12 mouse cellular contexts compared by ENCODE assay signal in the genomic region with DNA sequence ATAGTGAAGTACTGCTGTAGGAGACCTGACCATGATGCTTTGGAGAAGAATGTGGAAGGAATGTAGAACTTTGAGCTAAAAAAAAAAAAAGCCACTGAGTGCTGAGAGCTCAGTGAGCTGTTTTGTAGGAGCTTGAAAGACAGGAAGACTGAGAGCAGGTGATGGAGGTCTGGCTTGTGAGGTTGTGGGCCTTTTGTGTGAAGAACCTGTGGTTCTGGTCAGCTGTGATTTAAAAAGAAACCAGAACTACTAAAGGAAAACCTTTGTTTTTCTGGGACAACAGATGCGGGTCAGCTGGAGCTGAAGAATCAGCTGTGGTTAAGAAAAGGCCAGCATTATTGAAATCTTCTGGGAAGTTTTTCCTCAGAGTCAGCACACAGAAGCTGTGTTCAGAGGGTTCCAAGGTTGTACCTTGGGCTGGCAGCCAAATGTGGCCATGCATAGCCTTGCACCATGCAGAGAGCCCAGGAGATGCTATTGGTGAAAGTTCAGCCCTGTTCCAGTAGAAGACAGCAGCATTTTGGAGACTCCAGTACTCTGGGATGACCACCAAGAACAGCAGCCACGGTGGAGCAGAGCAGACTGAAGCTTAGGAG. TPM values are rescaled to one million over a fixed set of nuclear protein-coding genes. Genes with fewer than 3 reads are reported as not detected.
DNase-seq lines count a peak whose midpoint lies in the region.
"Had no signal": no experiment of that assay in that cellular context is flagged by ENCODE, and none has a peak within 500 bp of the region (broad histone marks: within the 10 kb centered on the region; RNA-seq: fewer than 3 reads in every experiment).

No protein-coding gene starts in this region.

- peak; percentile 44 to 53 for DNase-seq in cerebellum, adult 18-20 months
- DNase-seq in cerebellum, adult 8-10 months = no peak
- DNase-seq in ovary, adult 18-20 months (ENCODE audit: low spot score) = peak; percentile 68
- DNase-seq in ovary, postnatal 10 days (ENCODE audit: low spot score) = no peak
- peak; percentile 72 for DNase-seq in kidney, postnatal 10 days
- no peak for DNase-seq in embryo, embryonic 11 days
- DNase-seq in layer of hippocampus, adult 18-20 months (ENCODE audit: low spot score in 2 of 2) = no peak
- DNase-seq in right cerebral cortex, postnatal 10 days (ENCODE audit: low spot score in 2 of 2) = no peak
- DNase-seq: gastrocnemius, postnatal 25 days; heart, postnatal 36 days; right cerebral cortex, postnatal 25 days; thymus, adult 2 months had no signal

RNA-seq across cellular contexts. Expression of gene Noc4l, which starts 23.6 kb away (rescaled TPM):
- 10 to 100 TPM; 22.5 to 26.1 TPM for total RNA-seq in layer of hippocampus, adult 18-20 months (2021)

RNA-seq across cellular contexts. Expression of gene Ddx51, which starts 23.6 kb away (rescaled TPM):
- total RNA-seq in layer of hippocampus, adult 18-20 months (2021) = 10 to 100 TPM; 28.4 to 28.9 TPM

Comparison
In these comparisons a context has a peak if more than half of its experiments do, and no peak if none do; other contexts are left out.
1. DNase-seq: peak in cerebellum, adult 18-20 months (2 of 2), ovary, adult 18-20 months (single experiment) and kidney, postnatal 10 days (single experiment); none in cerebellum, adult 8-10 months (single experiment), ovary, postnatal 10 days (single experiment), embryo, embryonic 11 days (single experiment), layer of hippocampus, adult 18-20 months (0 of 2) and right cerebral cortex, postnatal 10 days (0 of 2).